Mouse (Mus musculus): ENCODE data around the gene Iqck. TPM values are rescaled to one million over a fixed set of nuclear protein-coding genes. Genes with fewer than 3 reads are reported as not detected.

Iqck gene
- polyA plus RNA-seq, 1 experiment from 2014 or later = 3.5 TPM

DNA sequence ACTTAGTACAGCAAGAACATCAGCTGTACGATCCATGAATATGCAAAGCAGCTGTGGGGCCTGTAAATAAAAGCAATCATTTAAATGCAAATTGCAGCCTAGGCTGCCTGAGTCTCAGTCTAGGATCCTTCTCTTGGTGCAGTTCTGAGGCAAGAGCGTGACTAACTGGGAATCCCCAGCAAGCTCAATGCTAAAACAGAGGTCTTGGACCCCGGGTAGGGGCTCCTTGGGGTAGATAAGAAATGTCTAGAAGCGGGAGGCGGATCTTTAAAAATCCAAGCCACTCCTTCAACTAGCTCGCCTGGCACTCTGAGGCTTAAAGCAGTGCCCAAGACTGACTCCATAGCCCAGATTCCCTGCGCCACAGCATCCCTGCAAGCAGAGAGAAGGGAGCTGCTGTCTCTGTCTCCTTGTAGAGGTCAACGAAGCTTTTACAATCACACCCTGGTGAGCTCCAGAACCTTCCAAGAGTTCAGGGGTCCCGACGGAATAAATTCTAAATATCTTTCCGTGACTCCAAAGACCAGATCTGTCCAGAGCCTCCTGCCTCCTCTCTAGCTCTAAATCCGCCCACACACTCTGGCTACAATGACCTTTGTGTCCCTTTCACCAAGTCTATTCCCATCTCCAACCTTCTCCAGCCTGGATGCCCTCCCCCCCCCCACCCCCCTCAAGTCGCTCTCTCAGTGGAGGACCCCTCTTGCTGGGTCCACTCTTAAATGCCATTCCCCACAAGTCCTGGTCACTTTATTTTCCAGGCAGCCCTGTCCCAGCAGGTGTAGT lies 137.3 kb downstream of the Iqck start:
- Histone ChIP-seq H3K27me3 (ENCODE audit: poor library complexity, severe bottlenecking) (peaks cover 24% of the 10 kb centered on the region), H3K4me3 (peak overlapping the region; percentile 80), H3K4me1 (peaks cover 63% of the 10 kb centered on the region), H3K36me3 (replicated peaks) (peaks cover 7% of the 10 kb centered on the region; the same call in 1 of the 2 replicates), H3K27ac (peak overlapping the region; percentile 91), H3K9me3 (no peaks in the 10 kb centered on the region)
- WGBS = 17% methylated on average over 13 of the region's 13 CpGs
- no peak for DNase-seq (ENCODE audit: extremely low spot score, low spot score)

DNA sequence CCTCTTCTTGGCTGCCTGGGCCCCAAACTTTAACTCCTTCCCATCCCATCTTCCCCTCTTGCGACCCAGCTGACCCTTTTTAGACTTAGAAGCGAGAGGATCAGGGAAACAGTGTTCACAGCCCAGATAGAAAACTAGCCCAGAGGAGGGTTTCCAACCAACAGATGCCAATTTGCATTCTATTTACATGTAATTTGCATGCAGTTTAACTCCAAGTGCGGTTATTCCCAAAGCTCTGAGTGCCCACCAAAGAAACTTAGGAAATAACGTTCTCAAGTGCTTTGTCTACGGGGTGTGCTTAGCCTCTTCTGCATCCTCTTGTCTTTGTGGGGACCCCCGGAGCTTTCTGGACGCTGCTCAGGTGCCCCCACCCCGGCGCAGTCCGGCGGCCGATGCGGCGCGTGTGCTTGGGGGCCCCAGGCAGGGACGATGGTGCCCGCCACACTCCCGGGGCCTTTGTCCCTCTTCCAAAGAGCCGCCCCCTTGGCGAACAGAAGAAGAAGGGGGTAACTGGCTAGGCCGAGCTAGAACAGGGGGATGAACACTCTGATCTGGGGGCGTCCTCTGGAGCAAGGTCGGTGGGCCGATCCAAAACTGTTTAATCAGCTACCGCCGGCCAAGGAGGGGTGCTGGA lies 138.2 kb downstream of the Iqck start:
- under 1% methylated on average over 26 of the region's 26 CpGs for WGBS
- peaks cover 24% of the 10 kb centered on the region for H3K27me3 ChIP-seq (ENCODE audit: poor library complexity, severe bottlenecking)
- H3K27ac ChIP-seq = peak overlapping the region; percentile 91
- peaks cover 63% of the 10 kb centered on the region for H3K4me1 ChIP-seq
- peak overlapping the region; percentile 80 for H3K4me3 ChIP-seq
- 0 out of 2 replicates have a peak, but pooled peaks cover 4% of the 10 kb centered on the region for H3K36me3 ChIP-seq (replicated peaks)
- peak; percentile 35 for DNase-seq (ENCODE audit: extremely low spot score, low spot score)
- no peaks in the 10 kb centered on the region for H3K9me3 ChIP-seq

DNA sequence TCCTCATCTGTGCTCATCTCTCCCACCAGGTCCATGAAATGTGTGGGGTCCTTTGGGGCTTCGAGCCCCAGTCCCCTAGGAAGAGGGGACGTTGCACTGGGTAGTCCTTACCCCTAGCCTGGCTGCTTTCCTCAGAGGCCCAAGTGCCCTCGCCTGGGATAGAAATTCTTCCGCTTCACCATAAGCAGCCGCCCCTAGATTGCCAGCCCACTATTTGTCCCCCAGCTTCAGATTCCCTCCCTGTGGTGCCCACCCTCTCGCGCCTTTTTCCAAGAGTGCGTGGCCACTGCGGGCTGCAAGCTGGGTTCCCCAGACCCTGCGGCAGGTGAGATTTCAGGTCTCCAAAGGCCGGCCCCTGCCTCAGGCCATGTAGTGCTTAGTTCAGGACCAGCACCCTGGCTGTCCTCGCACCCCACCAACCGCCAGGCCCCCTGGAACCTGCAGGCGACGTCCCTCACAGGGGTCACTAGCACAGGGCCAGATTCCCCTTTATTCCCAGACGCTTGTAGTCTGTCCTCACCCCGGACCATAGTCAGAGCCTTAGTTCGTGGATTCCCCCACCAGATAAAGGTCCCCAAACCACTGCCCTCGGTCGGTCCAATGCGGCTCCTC lies 138.8 kb downstream of the Iqck start:
- Histone ChIP-seq H3K4me3 (peak overlapping the region; percentile 80), H3K27me3 (ENCODE audit: poor library complexity, severe bottlenecking) (peaks cover 24% of the 10 kb centered on the region), H3K36me3 (replicated peaks) (0 out of 2 replicates have a peak, but pooled peaks cover 4% of the 10 kb centered on the region), H3K9me3 (no peaks in the 10 kb centered on the region), H3K4me1 (peaks cover 63% of the 10 kb centered on the region), H3K27ac (peak overlapping the region; percentile 91)
- WGBS = 1% methylated on average over 21 of the region's 21 CpGs
- peak; percentile 62 for DNase-seq (ENCODE audit: extremely low spot score, low spot score)

DNA sequence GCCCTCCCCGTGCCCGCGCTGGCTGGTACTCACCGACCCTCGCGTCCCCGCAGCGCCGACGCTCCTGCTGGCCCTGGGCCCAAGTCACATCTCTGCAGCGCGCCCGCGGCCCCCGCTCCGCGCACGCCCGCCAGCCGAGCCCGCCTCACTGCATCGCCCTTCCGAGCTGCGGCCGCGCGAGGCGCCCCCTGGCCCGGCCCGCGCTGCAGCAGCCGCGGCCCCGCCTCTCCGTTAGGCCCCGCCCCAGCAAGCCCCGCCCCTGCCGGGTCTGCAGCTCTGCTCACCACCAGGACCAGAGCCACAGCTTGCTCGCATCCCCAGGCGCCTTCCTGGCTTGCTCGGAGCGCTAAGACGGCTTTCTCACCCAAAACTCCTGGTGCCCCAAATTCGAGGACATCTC lies 139.5 kb downstream of the Iqck start, which contains the start of gene Gprc5b:
Gene Gprc5b, minus strand, starts transcription at position 205 of the 400 bp plus-strand sequence.
- H3K9me3 ChIP-seq = no peaks in the 10 kb centered on the region
- peak; percentile 85 for DNase-seq (ENCODE audit: extremely low spot score, low spot score)
- peaks cover 57% of the 10 kb centered on the region for H3K4me1 ChIP-seq
- H3K27ac ChIP-seq = peak within 1 kb of the TSS; percentile 91
- WGBS = under 1% methylated on average over 44 of the region's 44 CpGs
- H3K4me3 ChIP-seq = peak within 1 kb of the TSS; percentile 80
- H3K27me3 ChIP-seq (ENCODE audit: poor library complexity, severe bottlenecking) = peaks cover 24% of the 10 kb centered on the region
- no peaks in the 10 kb centered on the region for H3K36me3 ChIP-seq (replicated peaks)

DNA sequence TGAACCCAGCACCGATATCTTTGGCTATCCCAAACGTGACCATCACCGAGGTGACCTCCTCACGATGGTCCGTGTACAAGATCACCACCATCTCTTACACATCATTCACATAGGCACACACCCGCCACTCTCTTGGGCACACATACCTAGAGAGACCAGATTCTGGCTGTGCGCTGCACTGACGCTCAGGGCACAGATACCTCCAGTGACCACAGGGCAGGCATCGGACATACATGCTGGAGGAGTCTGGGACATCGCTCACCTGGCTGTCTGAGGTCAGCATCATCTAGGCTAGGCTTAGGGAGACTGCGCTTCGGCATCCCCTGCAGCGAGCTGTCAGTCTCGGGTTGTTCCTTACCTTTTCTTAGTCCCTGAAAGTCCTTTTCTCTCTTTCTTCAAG lies 140.1 kb downstream of the Iqck start:
- no peaks in the 10 kb centered on the region for H3K9me3 ChIP-seq
- no peak for DNase-seq (ENCODE audit: extremely low spot score, low spot score)
- peaks cover 50% of the 10 kb centered on the region for H3K4me1 ChIP-seq
- H3K4me3 ChIP-seq = peak overlapping the region; percentile 80
- H3K36me3 ChIP-seq (replicated peaks) = no peaks in the 10 kb centered on the region
- H3K27ac ChIP-seq = no peak overlapping the region
- WGBS = 7% methylated on average over 14 of the region's 14 CpGs
- H3K27me3 ChIP-seq (ENCODE audit: poor library complexity, severe bottlenecking) = peaks cover 24% of the 10 kb centered on the region

DNA sequence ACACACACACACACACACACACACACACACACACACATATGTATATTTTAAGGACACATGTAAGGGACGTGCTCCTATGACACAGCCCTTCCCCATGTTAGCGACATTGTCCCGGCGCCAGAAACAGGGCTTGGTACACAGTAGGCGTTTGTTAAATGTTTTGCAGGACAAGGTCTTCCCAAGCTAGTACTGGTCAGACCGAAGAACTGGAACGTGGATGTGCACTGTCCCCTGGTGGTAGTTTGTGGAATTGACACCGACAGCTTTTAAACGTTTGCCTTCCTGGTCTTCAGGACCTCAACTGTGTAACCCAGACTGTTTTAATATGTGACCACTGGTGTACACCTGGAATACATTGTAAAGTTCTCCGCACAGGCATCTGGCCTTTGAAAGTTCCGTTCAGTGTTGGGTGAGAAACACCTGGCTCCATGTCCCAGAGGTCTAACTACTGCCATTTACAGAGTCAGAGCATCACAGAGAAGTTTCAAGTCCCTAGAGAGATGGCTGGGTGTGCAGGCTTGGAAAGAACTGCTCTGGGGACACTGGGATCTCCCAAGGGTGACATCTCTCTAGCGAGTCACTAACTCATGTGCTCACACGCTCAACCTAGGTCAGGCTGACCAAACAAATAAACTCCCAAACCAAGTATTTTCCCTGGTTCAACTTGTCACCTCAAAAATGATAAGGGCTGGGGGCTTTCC lies 140.7 kb downstream of the Iqck start:
- Histone ChIP-seq H3K27me3 (ENCODE audit: poor library complexity, severe bottlenecking) (peaks cover 24% of the 10 kb centered on the region), H3K4me3 (peak overlapping the region; percentile 80), H3K4me1 (peaks cover 44% of the 10 kb centered on the region), H3K9me3 (no peaks in the 10 kb centered on the region), H3K36me3 (replicated peaks) (no peaks in the 10 kb centered on the region), H3K27ac (no peak overlapping the region)
- 7% methylated on average over 13 of the region's 13 CpGs for WGBS
- DNase-seq (ENCODE audit: extremely low spot score, low spot score) = peak; percentile 84

DNA sequence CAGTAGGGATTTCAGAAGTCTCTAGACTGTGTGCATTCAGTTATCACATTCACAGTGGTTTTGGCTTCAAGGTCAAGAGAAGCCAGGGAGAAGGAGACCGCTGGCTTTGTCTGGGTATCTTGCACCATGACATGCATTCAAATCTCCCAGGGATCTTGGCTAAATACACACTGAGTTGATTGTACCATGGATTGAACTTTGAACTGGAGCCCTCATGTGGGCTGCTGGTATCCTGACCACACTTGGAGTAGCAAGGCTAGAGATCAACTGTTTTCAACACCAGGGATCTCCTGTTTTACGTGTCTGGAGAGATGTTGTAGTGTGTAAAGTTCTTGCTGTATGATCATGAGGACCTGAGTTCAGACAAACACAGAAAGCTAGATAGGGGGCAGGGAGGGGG lies 144.3 kb downstream of the Iqck start:
- WGBS = 77% methylated on average over 2 of the region's 2 CpGs
- no peak overlapping the region for H3K4me3 ChIP-seq
- peaks cover 10% of the 10 kb centered on the region for H3K4me1 ChIP-seq
- no peak overlapping the region for H3K27ac ChIP-seq
- H3K9me3 ChIP-seq = no peaks in the 10 kb centered on the region
- H3K36me3 ChIP-seq (replicated peaks) = no peaks in the 10 kb centered on the region
- peaks cover 12% of the 10 kb centered on the region for H3K27me3 ChIP-seq (ENCODE audit: poor library complexity, severe bottlenecking)
- DNase-seq (ENCODE audit: extremely low spot score, low spot score) = no peak

DNA sequence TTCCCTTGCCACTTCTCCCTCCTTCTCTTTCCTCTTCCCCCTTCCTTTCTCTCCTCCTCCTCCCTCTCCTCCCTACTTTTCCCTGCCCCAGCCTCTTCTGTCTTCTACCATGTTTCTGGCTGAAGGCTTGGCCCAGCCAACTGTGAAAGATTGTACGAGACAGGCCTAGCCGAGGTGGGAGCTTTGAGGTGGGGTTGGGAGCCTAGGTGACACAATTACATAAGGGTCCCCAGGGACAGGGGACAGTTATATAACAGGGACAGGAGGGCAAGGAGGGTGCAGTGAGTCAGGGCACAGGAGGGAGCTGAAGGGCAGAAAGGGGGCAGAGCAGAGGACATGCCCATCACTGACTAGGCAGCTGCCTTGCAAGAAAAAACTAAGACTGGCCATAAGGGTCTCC lies 146.4 kb downstream of the Iqck start:
- 73% methylated on average over 2 of the region's 2 CpGs for WGBS
- no peak for DNase-seq (ENCODE audit: extremely low spot score, low spot score)
- Histone ChIP-seq H3K9me3 (no peaks in the 10 kb centered on the region), H3K4me1 (no peaks in the 10 kb centered on the region), H3K4me3 (no peak overlapping the region), H3K36me3 (replicated peaks) (no peaks in the 10 kb centered on the region), H3K27ac (no peak overlapping the region), H3K27me3 (ENCODE audit: poor library complexity, severe bottlenecking) (no peaks in the 10 kb centered on the region)

DNA sequence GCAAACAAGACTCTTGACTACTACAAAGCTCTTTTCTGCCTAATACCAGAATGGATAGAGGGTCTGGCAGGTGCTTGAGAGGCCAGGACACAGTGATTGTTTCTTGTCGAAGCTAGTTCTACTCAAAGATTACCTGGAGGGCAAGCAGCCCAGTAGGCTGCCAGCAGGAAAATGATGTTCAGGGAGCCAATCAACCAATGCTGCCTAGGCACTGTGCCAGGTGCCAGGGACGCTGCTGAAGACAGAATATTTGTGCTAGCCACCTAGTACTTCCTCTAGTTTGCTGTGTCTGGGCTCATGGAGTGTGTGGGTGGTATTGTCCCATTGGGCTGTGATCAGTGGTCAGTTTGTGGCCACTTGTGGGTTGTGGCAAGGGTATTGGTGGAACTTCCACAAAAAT lies 146.9 kb downstream of the Iqck start:
- no peaks in the 10 kb centered on the region for H3K9me3 ChIP-seq
- no peak overlapping the region for H3K27ac ChIP-seq
- no peak overlapping the region for H3K4me3 ChIP-seq
- no peaks in the 10 kb centered on the region for H3K4me1 ChIP-seq
- H3K36me3 ChIP-seq (replicated peaks) = no peaks in the 10 kb centered on the region
- 78% methylated on average over 2 of the region's 2 CpGs for WGBS
- no peaks in the 10 kb centered on the region for H3K27me3 ChIP-seq (ENCODE audit: poor library complexity, severe bottlenecking)
- DNase-seq (ENCODE audit: extremely low spot score, low spot score) = no peak

DNA sequence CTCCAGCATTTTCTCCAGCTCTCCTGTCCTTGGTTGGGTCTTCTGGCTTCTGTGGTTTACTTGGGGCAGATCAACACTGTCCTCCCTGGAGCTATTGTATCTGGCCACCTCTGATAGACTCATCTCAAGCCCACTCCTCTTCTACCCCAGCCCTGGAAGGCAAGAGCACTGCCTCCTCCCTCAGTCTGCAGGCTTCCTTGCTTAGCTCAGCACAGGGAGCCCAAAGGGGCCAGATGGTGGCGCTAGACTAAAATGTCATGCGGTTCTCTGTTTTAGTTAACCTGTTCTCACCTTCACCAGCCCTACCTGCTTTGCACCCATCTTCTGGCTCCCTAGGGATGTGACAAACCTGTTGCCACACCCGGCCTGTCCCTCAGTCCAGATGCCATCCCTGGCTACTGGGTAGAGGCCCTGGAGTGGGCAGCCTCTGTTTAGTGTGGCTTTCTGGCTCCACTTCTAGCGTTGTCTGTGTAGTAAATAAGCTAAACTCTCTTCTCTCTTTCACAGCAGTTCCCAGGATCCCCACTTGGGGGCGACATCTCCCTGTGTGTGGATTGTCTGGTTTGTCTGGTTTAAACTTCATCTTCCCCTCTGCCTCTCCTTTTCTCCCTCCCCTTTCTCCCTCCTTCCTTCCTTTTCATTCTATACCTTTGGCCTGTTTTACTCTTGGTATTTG lies 155.4 kb downstream of the Iqck start:
- Histone ChIP-seq H3K4me1 (0 out of 2 replicates have a peak, but pooled peaks cover 5% of the 10 kb centered on the region), H3K36me3 (replicated peaks) (no peaks in the 10 kb centered on the region), H3K4me3 (no peak overlapping the region), H3K27ac (no peak overlapping the region), H3K27me3 (ENCODE audit: poor library complexity, severe bottlenecking) (no peaks in the 10 kb centered on the region), H3K9me3 (no peaks in the 10 kb centered on the region)
- WGBS = 14% methylated on average over 5 of the region's 5 CpGs
- peak; percentile 64 for DNase-seq (ENCODE audit: extremely low spot score, low spot score)

DNA sequence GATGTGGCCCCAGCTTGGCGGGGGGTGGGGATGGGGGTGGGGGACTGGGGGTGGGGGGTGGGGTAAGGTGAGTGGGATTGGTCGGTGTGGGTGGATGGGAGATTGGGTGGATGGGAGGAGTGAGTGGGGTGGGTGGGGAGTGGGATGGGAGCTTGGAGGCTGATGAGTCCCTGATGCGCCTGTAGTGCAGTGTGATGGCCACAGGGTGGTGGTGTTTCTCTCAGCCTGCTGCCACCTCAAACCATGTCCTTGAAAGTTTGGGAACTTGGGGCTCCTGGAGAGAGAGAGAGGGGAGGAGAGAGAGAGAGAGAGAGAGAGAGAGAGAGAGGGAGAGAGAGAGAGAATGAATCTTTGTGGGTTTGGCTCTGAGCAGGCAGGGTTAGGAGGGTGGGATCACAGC lies 160.2 kb downstream of the Iqck start:
- 2% methylated on average over 3 of the region's 3 CpGs for WGBS
- peak; percentile 44 for DNase-seq (ENCODE audit: extremely low spot score, low spot score)
- Histone ChIP-seq H3K4me1 (0 out of 2 replicates have a peak, but pooled peaks cover 6% of the 10 kb centered on the region), H3K27ac (no peak overlapping the region), H3K36me3 (replicated peaks) (no peaks in the 10 kb centered on the region), H3K4me3 (no peak overlapping the region), H3K9me3 (no peaks in the 10 kb centered on the region), H3K27me3 (ENCODE audit: poor library complexity, severe bottlenecking) (0 out of 2 replicates have a peak, but pooled peaks cover 4% of the 10 kb centered on the region)

DNA sequence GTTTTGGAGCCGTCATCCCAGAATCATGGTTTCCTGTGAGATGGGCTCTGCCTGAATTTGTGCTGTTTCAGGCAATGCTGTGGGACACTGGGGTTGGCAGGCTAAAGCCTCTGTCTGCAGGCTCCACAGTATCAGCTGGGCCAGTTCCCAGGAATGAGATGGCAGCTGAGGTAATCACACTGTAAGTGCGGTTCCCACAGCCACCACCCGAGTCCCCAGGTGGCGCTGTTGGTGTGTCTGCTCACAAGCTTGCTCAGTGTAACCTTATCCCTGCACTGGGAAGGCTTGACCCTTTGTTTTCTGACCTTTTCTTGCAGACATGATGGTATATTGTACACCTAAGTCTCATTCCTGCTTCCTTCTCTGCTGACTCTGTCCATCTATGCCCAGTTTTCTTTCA lies 164.0 kb downstream of the Iqck start:
- peak; percentile 56 for DNase-seq (ENCODE audit: extremely low spot score, low spot score)

More for the DNA sequence above, 164.0 kb downstream of the Iqck start:
- Histone ChIP-seq H3K4me1 (peaks cover 15% of the 10 kb centered on the region), H3K36me3 (replicated peaks) (no peaks in the 10 kb centered on the region), H3K9me3 (no peaks in the 10 kb centered on the region), H3K27ac (no peak overlapping the region), H3K27me3 (ENCODE audit: poor library complexity, severe bottlenecking) (0 out of 2 replicates have a peak, but pooled peaks cover 4% of the 10 kb centered on the region), H3K4me3 (no peak overlapping the region)
- 20% methylated on average over 4 of the region's 4 CpGs for WGBS

Data from forebrain, embryonic 10.5 days (tissue).